Mouse (Mus musculus) embryo, embryonic 9.5 days (tissue): ENCODE results near the gene Cav3.

Experiments
- DNase-seq: peaks from one replicate; pipeline ENCODE4 v3.0.0-alpha.2; 2017; ENCODE audit errors: extremely low spot score

The Cav3 gene

DNA sequence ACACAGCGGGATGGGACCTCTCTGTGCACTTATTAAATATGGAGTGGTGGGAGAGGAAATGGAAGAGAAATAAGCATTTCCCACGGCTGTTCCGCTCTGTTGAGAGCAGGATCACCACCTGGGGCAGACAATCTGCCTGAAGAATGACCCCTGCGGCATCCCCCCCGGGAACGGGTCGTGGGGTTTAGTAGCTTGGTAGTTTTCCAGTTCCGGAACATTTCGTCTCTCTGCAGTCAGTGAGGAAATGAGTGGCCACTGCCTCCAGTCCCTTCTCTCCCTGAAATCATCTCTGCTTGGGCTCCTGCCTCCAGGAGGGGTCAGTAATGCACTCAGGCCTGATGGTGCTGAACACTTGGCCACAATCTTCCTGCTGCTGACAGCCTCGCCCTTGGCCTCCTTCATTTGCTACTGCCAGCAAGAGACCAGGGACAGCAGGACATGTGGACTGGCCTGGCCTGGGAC, 35.3 kb downstream of the Cav3 start:
- DNase-seq = peak; percentile 46

GRCm38 (mm10) chr6:112495219-112495618, 35.9 kb downstream of the Cav3 start:
- peak; percentile 27 for DNase-seq

GRCm38 (mm10) chr6:112496291-112497060, 37.2 kb downstream of the Cav3 start:
- no peak for DNase-seq

GRCm38 (mm10) chr6:112497456-112497855, 38.2 kb downstream of the Cav3 start:
- DNase-seq = no peak

DNA sequence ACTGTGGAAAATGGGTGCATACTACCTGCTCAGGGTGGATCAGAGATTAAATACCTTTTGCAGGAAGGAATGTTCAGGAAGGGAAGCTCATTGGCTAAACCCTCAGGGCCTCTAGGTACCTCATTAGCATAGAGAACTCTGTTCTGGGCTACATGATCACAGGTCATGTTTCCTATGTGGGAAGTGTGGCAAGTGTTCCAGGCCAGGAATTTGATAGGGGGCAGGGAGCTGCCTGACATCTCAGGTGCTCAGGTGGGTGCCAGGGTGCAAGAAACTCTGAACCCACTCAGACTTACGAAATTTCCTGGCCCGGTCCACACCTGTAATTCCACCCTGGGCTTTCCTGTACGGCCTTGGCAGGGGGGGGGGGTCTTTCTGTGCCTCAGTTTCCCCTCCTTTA, 39.4 kb downstream of the Cav3 start:
- DNase-seq = no peak

DNA sequence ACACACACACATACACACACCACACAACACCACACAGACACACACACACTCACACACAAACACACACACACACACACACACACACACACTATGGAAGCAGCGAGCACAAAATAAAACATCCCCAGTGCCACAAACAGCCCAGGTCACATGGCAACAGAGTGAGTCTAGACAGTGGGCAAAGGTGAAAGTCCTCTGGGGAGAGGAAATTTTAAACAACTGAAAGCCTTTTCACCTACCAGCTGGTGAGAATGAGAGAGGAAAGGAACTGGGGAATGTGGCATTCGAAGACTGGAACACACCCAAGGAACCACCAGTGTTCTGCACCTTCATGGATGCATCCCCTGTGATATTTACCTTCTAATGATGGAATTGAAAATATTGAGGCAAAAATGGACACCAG, 40.2 kb downstream of the Cav3 start:
- no peak for DNase-seq

GRCm38 (mm10) chr6:112501156-112501555, 41.9 kb downstream of the Cav3 start:
- DNase-seq = no peak

DNA sequence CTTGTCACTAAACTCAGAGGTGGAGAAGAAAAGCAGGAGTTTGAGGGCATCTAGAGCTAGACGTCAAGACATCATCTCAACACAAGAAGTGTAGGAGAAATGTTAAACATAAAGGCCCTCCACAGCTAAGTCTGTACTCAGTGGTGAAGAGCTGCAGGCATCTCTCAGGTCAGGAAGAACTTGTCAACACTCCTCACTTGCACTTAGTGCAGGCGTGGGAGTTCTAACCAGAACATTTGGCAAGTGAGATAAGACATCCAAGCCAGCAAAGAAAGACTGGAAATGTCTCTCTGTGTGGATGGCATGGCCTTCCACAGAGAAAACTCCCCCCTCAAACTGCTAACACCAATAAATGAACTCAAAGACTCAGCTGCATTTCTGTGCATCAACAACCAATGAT, 48.3 kb downstream of the Cav3 start:
- DNase-seq = no peak

DNA sequence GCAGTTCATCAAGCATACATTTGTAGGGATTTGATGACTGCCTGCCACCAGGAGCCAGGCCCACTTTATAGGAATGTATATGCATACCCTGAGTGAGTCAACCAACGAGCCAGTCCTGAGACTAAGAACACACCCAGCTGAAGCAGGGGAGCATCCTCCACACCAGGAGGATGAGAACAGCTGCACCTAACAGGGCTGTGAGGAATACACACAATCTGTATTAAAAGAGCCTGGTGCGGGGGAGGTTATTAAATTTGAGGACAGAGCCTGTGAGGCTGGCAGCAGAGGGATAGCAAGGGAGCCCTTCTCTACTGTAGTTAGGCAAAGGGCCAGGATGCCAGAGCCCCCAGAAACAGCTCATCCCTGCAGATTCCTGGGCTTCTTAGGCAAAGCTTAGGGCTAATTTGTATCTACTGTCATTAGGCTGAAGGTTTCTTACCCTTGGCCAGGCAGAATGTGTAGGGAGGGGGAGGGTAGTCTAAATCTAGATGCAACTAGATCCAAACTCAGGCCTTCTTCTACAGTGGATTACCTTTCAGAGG, 50.4 kb downstream of the Cav3 start:
- DNase-seq = no peak

DNA sequence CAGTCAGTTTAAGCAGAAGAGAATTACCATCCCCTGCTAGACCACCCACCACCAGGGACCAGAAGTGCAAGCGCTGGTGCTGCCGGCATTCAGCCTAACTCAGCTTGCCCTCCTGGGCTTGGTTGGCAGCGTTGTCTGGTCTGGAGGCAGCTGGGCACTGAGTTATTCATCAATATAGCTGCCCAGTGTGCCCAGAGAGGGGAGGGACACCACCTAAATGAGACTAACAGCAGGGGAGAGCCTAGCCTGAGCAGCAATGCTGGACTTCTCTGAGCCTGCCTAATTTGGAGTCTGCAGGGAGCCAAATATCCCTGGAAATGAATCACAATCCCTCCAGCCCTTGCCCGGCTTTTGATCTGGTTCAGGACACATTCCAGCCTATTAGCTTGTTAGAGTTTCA, 51.0 kb downstream of the Cav3 start:
- DNase-seq = peak; percentile 31

- DNase-seq = no peak
Measured at GRCm38 (mm10) chr6:112514591-112514990, 55.3 kb downstream of the Cav3 start.

GRCm38 (mm10) chr6:112516496-112516895, 57.2 kb downstream of the Cav3 start:
- peak; percentile 61 for DNase-seq

DNA sequence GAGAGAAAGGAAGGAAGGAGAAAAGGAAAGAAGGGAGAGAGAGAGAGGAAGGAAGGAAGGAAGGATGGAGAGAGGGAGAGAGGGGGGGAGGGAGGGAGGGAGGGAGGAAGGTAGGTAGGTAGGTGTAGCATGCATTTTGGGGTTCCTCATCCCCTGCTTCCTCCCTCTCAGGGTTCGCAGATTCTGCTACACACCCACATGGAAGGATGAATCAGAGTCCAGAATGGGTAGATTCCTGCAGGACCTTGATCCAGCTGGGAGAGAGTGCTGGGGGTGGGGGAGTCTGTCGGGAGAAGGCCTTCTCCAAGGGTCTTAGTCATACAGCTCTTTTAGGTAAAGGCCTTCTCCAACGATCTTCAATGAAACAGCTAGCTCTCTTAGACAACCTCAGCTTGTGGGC, 58.3 kb downstream of the Cav3 start:
- no peak for DNase-seq

DNA sequence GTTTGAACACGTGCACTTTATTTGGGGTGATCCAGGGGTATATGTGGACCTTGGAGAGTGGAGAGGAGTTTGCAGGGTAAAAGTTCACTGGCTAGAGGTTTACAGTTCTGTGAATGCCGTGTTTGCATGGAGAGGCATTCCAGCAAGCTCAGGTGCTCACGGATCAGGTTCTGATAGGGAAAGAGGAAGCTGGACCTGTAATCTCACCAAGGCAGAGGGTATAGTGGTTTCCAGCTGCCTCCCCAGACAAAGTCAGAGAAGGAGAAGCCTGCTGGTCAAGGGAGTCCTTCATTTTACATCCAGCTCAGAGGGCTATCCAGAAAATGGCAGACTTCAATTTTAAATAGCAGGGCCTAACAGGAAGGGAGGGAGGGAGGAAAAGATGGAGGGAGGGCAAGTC, 58.7 kb downstream of the Cav3 start:
- no peak for DNase-seq
